Mouse (Mus musculus) limb, embryonic 11.5 days (tissue): ENCODE measurements at regions not wholly inside any gene's neighbourhood (a gene's known extent, or its start where the extent isn't known, plus 50 kb on each side); places are given as distances from the start of the nearest gene placed in this dataset.
A peak's percentile ranks its signal among the peaks of the same experiment; 100 is the strongest.

Source experiments
- ATAC-seq: fragments of 200-750 bp; cut with Nextera tagmentation; 2 replicates; pipeline ENCODE4 v1.8.0; 2017; ENCODE audit warnings: low read depth; ENCODE audit not compliant: insufficient number of reproducible peaks, low FRiP score, low TSS enrichment
- DNase-seq: peaks from one replicate; pipeline ENCODE4 v3.0.0-alpha.2; 2015; ENCODE audit warnings: low spot score
- H3K27ac ChIP-seq: fragments of 300-500 bp; sonication (generic); replicated peaks from 2 replicates; pipeline ENCODE4 v1.5.1; 2014; ENCODE audit warnings: low read depth, mild to moderate bottlenecking, low read length
- H3K27me3 ChIP-seq: fragments of 300-500 bp; sonication (generic); 2 replicates; pipeline ENCODE4 v1.6.1; 2014; ENCODE audit warnings: mild to moderate bottlenecking, low read length, mixed read lengths; ENCODE audit not compliant: control insufficient read depth, insufficient read depth
- H3K36me3 ChIP-seq: fragments of 300-500 bp; sonication (generic); 2 replicates; pipeline ENCODE4 v1.6.1; 2014; ENCODE audit warnings: mild to moderate bottlenecking, low read length, moderate library complexity, mixed read lengths; ENCODE audit not compliant: control insufficient read depth, insufficient read depth
- H3K4me1 ChIP-seq: fragments of 300-500 bp; sonication (generic); 2 replicates; pipeline ENCODE4 v1.6.1; 2014; ENCODE audit warnings: low read length, mixed read lengths; ENCODE audit not compliant: control insufficient read depth, insufficient read depth
- H3K4me2 ChIP-seq: fragments of 300-500 bp; sonication (generic); 2 replicates; pipeline ENCODE4 v1.6.1; 2014; ENCODE audit warnings: low read depth, mild to moderate bottlenecking, moderate library complexity; ENCODE audit not compliant: severe bottlenecking
- H3K4me3 ChIP-seq: fragments of 300-500 bp; sonication (generic); 2 replicates; pipeline ENCODE4 v1.5.1; 2014; ENCODE audit warnings: low read depth, low read length
- H3K9ac ChIP-seq: fragments of 300-500 bp; sonication (generic); 2 replicates; pipeline ENCODE4 v1.6.1; 2014; ENCODE audit warnings: mild to moderate bottlenecking, low read length
- H3K9me3 ChIP-seq: fragments of 300-500 bp; sonication (generic); 2 replicates; pipeline ENCODE4 v1.6.1; 2016; ENCODE audit warnings: low read length; ENCODE audit not compliant: control insufficient read depth
- WGBS: fragments of 180-500 bp; shearing (Covaris S2); extraction: QIAGEN DNeasy Blood & Tissue Kit; methylation state at CpG from one replicate; pipeline ENCODE4 v1.1.7; 2014; 5-methylcytosine and 5-hydroxymethylcytosine counted together

DNA sequence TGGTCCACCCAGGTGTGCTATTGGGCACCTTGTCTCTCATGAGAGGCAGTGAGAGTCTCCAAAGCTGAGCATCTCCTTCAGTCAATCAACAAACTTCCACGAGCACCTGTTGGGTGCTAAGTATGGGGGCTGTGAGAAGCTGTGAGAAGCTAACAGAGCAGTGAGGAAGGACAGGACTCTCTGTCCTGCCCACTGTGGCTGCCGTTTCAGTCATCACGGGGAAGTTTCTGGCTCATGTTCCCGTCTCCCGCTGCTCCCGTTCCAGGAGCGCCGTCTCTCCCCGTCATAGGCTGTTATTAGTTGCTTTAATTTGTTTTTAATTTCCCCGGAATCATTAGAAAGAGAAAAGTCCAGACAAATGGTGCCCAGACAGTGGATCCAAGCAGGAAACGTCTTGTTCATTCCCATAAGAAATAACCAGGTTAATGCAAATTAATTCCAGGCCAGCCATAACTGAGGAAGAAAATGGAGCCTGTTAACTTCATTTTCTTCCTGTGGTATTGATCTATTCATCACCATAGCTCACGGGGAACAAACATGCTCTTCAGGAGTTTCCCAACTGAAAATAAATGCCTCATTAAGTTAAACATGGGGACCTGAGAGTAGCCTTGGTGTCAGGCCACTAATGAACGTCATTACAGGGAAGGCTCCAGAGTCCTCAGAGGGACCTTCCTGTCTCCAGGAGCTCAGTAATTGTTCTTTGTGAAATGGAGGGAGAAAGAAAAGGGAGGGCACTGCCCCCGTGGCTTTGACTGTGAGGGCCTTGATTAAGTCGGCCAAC, 70.3 kb downstream of the Matn1 start:
- no peak overlapping the region for H3K4me2 ChIP-seq
- ATAC-seq = no peak
- no peaks in the 10 kb centered on the region for H3K9me3 ChIP-seq
- peak overlapping the region; percentile 52 for H3K27ac ChIP-seq
- DNase-seq = peak; percentile 56
- peaks cover 11% of the 10 kb centered on the region; the same call in 1 of the 2 replicates for H3K4me1 ChIP-seq
- no peaks in the 10 kb centered on the region for H3K36me3 ChIP-seq
- H3K9ac ChIP-seq = no peak overlapping the region
- no peaks in the 10 kb centered on the region for H3K27me3 ChIP-seq
- H3K4me3 ChIP-seq = no peak overlapping the region
- WGBS = 21% methylated on average over 15 of the region's 15 CpGs

DNA sequence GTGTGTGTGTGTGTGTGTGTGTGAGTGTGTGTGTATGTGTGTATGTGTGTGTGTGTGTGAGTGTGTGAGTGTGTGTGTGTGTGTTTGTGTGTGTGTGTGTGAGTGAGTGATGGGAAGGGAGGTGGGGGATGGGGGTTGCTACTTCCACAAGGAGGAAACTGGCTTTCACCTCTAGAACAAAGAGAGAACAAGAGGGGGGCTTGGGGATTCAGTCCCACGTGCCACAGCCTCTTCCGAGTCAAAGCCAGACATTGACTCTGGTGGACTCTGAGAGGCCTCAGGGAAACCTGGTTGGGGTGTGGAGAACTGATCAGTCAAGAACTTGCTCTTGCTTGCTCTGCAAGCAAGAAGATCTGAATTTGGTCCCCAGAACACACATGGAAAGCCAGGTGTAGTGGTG, 71.0 kb downstream of the Matn1 start:
- WGBS = 36% methylated on average over 2 of the region's 2 CpGs
- peak; percentile 46 for DNase-seq

DNA sequence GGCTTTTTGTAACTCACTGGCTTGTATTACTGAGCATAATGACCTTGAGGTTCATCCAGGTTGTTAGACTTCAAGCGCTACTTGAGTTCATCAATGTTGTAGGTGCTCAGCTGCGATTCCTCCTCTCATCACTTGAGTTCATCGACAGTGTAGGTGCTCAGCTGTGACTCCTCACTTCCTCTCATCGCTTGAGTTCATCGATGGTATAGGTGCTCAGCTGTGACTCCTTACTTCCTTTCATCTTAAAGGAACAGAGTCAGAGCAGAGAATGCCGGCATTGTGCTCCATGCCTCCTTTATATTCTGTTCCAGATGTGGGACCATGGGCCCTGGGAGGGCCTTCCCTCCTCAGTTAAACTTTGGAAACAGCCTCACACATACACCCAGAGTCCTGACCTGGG, 79.4 kb downstream of the Matn1 start:
- Histone ChIP-seq H3K4me1 (no peaks in the 10 kb centered on the region), H3K9me3 (no peaks in the 10 kb centered on the region), H3K36me3 (no peaks in the 10 kb centered on the region), H3K9ac (no peak overlapping the region), H3K4me2 (no peak overlapping the region), H3K4me3 (no peak overlapping the region), H3K27me3 (no peaks in the 10 kb centered on the region), H3K27ac (no peak overlapping the region)
- ATAC-seq = no peak
- DNase-seq = no peak
- WGBS = 51% methylated on average over 6 of the region's 6 CpGs

More for the DNA sequence above, 71.0 kb downstream of the Matn1 start:
- no peaks in the 10 kb centered on the region for H3K9me3 ChIP-seq
- no peaks in the 10 kb centered on the region for H3K36me3 ChIP-seq
- peak overlapping the region; percentile 52; the same call in 1 of the 2 replicates for H3K27ac ChIP-seq
- ATAC-seq = no peak
- H3K4me3 ChIP-seq = no peak overlapping the region
- no peaks in the 10 kb centered on the region for H3K27me3 ChIP-seq
- no peak overlapping the region for H3K9ac ChIP-seq
- no peak overlapping the region for H3K4me2 ChIP-seq
- H3K4me1 ChIP-seq = peaks cover 9% of the 10 kb centered on the region; the same call in 1 of the 2 replicates

DNA sequence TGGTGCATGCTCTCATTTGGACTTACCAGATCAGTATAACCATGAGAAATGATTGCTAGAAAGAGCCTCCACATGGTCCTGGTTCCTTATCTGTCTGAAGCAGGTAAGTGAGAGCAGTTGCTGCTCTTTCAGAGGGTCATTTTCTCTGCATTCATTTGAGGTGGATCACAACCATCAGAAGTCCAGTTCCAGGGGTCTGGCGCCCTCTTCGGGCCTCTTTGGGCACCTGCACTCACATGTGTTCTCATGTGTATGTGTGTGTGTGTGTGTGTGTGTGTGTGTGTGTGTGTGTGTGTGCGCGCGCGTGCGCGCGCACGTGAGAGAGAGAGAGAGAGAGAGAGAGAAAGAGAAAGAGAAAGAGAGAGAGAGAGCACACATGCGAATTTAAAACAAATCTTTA, 92.1 kb downstream of the Matn1 start:
- Histone ChIP-seq H3K4me3 (no peak overlapping the region), H3K36me3 (no peaks in the 10 kb centered on the region), H3K9me3 (no peaks in the 10 kb centered on the region), H3K4me1 (no peaks in the 10 kb centered on the region), H3K27ac (no peak overlapping the region), H3K9ac (no peak overlapping the region), H3K27me3 (no peaks in the 10 kb centered on the region), H3K4me2 (no peak overlapping the region)
- ATAC-seq = no peak
- 86% methylated on average over 8 of the region's 11 CpGs for WGBS
- DNase-seq = no peak

DNA sequence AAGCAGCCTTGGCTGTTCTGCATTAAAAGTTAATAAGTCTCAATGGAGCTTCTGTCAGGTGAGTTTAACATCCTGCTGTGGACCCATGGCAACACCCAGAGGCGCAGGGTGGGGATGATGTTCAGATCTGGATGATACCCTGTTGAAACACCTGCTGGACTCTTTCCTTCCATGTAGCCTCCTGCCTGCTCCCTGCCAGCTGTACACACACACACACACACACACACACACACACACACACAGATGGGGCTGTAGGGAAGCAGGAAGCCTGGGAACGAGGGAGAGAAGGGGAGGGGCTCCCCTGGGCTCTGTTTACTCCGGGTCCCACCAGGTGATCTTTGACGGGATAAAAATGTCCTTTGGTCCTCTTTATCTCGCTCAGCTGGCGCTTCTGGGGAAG, 93.0 kb downstream of the Matn1 start:
- no peak overlapping the region for H3K27ac ChIP-seq
- ATAC-seq (no peak), DNase-seq (no peak)
- H3K4me2 ChIP-seq = no peak overlapping the region
- no peak overlapping the region for H3K4me3 ChIP-seq
- H3K9me3 ChIP-seq = no peaks in the 10 kb centered on the region
- H3K4me1 ChIP-seq = no peaks in the 10 kb centered on the region
- H3K36me3 ChIP-seq = no peaks in the 10 kb centered on the region
- H3K9ac ChIP-seq = no peak overlapping the region; the same call in 1 of the 2 replicates
- WGBS = 14% methylated on average over 6 of the region's 6 CpGs
- no peaks in the 10 kb centered on the region for H3K27me3 ChIP-seq

DNA sequence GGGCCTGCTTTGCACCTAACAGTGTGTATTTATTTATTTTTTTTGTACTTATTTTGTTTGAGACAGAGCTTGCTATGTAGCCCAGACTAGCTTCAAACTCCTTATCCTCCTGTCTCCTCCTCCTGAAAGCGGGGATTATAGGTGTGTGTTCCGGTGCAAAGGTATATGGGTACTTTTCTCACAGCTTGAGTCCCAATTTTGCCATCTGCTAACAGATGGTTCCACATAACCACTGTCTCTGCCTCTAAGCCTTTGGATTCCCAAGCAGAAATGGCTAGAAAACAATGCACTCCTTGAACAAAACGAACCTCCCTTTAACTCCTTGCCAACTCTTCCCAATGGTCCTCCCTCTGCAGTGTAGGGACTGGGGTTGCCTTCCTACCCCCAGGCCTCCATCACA, 95.5 kb downstream of the Matn1 start:
- Histone ChIP-seq H3K4me2 (no peak overlapping the region), H3K36me3 (no peaks in the 10 kb centered on the region), H3K27ac (no peak overlapping the region), H3K4me3 (no peak overlapping the region), H3K27me3 (no peaks in the 10 kb centered on the region), H3K4me1 (no peaks in the 10 kb centered on the region), H3K9ac (no peak overlapping the region), H3K9me3 (no peaks in the 10 kb centered on the region)
- no peak for DNase-seq
- 83% methylated on average over 3 of the region's 3 CpGs for WGBS
- ATAC-seq = no peak

DNA sequence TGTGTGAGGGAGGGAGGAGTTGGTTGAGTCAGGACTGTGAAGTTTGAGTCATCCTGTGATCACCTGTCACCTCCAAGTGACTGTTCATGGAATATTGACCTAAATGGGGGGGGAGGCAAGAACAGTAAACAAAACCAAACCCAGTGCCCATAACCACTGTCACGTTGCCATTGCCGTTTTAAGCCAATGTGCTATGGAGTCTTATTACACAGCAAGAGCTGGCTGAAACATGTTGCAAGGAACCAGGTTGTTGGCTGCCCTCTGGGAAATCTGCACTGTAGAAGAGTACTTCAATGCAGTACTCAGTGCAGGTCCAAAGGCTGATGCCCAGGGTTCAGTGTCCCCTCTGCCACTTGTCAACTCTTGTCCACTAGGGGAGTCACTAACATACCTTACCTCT, 97.0 kb downstream of the Matn1 start:
- no peaks in the 10 kb centered on the region for H3K4me1 ChIP-seq
- ATAC-seq (no peak), DNase-seq (no peak)
- 83% methylated on average over 2 of the region's 2 CpGs for WGBS
- H3K9me3 ChIP-seq = no peaks in the 10 kb centered on the region
- H3K4me3 ChIP-seq = no peak overlapping the region
- H3K27ac ChIP-seq = no peak overlapping the region
- H3K4me2 ChIP-seq = no peak overlapping the region
- no peaks in the 10 kb centered on the region for H3K36me3 ChIP-seq
- no peaks in the 10 kb centered on the region for H3K27me3 ChIP-seq
- H3K9ac ChIP-seq = no peak overlapping the region

DNA sequence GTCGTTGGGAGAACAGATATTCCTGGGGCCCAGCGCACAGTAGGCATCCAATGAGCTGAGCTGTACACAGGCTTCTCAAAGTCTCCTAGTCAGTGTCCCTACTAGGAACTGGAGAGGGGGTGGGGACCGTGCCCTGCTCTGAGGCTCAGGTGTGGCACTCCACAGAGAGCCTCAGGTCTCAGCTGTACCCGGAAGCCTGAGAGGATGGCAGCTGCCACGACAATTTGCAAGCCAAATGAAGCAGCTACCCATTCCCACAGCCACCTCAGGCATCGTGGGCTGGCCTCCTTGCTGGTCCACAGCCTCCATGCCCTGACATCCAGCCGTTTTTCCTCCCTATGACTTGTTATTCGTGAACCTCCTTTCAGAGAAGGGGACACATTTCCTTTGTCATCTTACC, 101.9 kb downstream of the Matn1 start:
- no peak for ATAC-seq

More for the DNA sequence above, 101.9 kb downstream of the Matn1 start:
- no peak for DNase-seq
- Histone ChIP-seq H3K27ac (no peak overlapping the region), H3K27me3 (no peaks in the 10 kb centered on the region), H3K9me3 (no peaks in the 10 kb centered on the region), H3K36me3 (no peaks in the 10 kb centered on the region), H3K4me1 (no peaks in the 10 kb centered on the region), H3K4me2 (no peak overlapping the region), H3K4me3 (no peak overlapping the region), H3K9ac (no peak overlapping the region)
- WGBS = 47% methylated on average over 8 of the region's 8 CpGs
